31 mouse cellular contexts compared by ENCODE assay signal in genomic region chr15:10535969-10536368, GRCm38 (mm10). TPM values are rescaled to one million over a fixed set of nuclear protein-coding genes. Genes with fewer than 3 reads are reported as not detected.
"Had no signal": no experiment of that assay in that cellular context is flagged by ENCODE, and none has a peak within 500 bp of the region (broad histone marks: within the 10 kb centered on the region; RNA-seq: fewer than 3 reads in every experiment).

No protein-coding gene starts in this region.

- H3K4me2 ChIP-seq: liver, embryonic 12.5 days; liver, embryonic 15.5 days; lung, embryonic 15.5 days; neural tube, embryonic 12.5 days; neural tube, embryonic 15.5 days had no signal

- H3K27me3 ChIP-seq: liver, embryonic 12.5 days; liver, embryonic 15.5 days; lung, embryonic 15.5 days; megakaryocyte, embryonic 14.5 days; neural tube, embryonic 12.5 days; neural tube, embryonic 15.5 days had no signal

- ATAC-seq: liver, embryonic 12.5 days had no signal

- H3K4me1 ChIP-seq: liver, embryonic 15.5 days; lung, embryonic 15.5 days; megakaryocyte, embryonic 14.5 days; neural tube, embryonic 12.5 days; neural tube, embryonic 15.5 days had no signal

- H3K36me3 ChIP-seq: liver, embryonic 12.5 days; liver, embryonic 15.5 days; lung, embryonic 15.5 days; midbrain, embryonic 10.5 days; neural tube, embryonic 12.5 days; neural tube, embryonic 15.5 days had no signal

- H3K4me3 ChIP-seq: liver, embryonic 12.5 days; liver, embryonic 15.5 days; lung, embryonic 15.5 days; megakaryocyte, embryonic 14.5 days; midbrain, embryonic 10.5 days; neural tube, embryonic 12.5 days; neural tube, embryonic 15.5 days had no signal

- H3K27ac ChIP-seq: liver, embryonic 12.5 days; liver, embryonic 15.5 days; lung, embryonic 15.5 days; midbrain, embryonic 10.5 days; neural tube, embryonic 12.5 days; neural tube, embryonic 15.5 days had no signal

- H3K9me3 ChIP-seq: liver, embryonic 12.5 days; liver, embryonic 15.5 days; lung, embryonic 15.5 days; megakaryocyte, embryonic 14.5 days; midbrain, embryonic 10.5 days; neural tube, embryonic 12.5 days; neural tube, embryonic 15.5 days had no signal

- H3K9ac ChIP-seq: liver, embryonic 12.5 days; liver, embryonic 15.5 days; lung, embryonic 15.5 days; neural tube, embryonic 12.5 days; neural tube, embryonic 15.5 days had no signal

- DNase-seq: kidney, adult 11 months; kidney, adult 9 months; kidney, postnatal 14 days; kidney, postnatal 4 days; left cerebral cortex, postnatal 4 days; liver; lung, adult 18-20 months; lung, postnatal 10 days; lung, postnatal 36 days; midbrain, embryonic 14.5 days; retina, postnatal 1 day; right cerebral cortex, postnatal 25 days; thymus, adult 2 months; thymus, postnatal 14 days; thymus, postnatal 4 days had no signal

RNA-seq across cellular contexts. Expression of gene Ttc23l, which starts 22.5 kb away (rescaled TPM):
- total RNA-seq: layer of hippocampus, adult 18-20 months; layer of hippocampus, postnatal 14 days; left cerebral cortex, adult 8-10 months; left cerebral cortex, postnatal 14 days; left cerebral cortex, postnatal 4 days; midbrain, postnatal 0 days had no signal
- polyA plus RNA-seq: kidney, embryonic 16.5 days; liver, embryonic 12.5 days; liver, embryonic 15.5 days; lung, embryonic 15.5 days; midbrain, embryonic 10.5 days; midbrain, embryonic 14.5 days; midbrain, postnatal 0 days; neural tube, embryonic 12.5 days; neural tube, embryonic 15.5 days; small intestine, adult 2 months; spleen, adult 2 months; stomach, embryonic 16.5 days; thymus, adult 2 months had no signal
